Mouse (Mus musculus): ENCODE data around the gene Atp5s.

GRCm38 (mm10) chr12:69733923-69734322, 9.2 kb downstream of the Atp5s start:
- TF ChIP-seq CTCF (IDR thresholded peaks at IDR 0.05; ENCODE audit: control insufficient read depth, insufficient read depth, low read length) (no peak), POLR2A (IDR thresholded peaks at IDR 0.05; ENCODE audit: borderline replicate concordance, control insufficient read depth, low read depth, low read length) (no peak)

Measured in bone marrow, adult 2 months (tissue).